In genomic region chr8:86613798-86614197, GRCm38 (mm10) we compare ENCODE assay signal across 40 mouse cellular contexts. TPM values are rescaled to one million over a fixed set of nuclear protein-coding genes. Genes with fewer than 3 reads are reported as not detected.
"Had no signal": no experiment of that assay in that cellular context is flagged by ENCODE, and none has a peak within 500 bp of the region (broad histone marks: within the 10 kb centered on the region; RNA-seq: fewer than 3 reads in every experiment).

No protein-coding gene starts in this region.

- H3K4me2 ChIP-seq: heart, embryonic 11.5 days; heart, embryonic 12.5 days; heart, embryonic 13.5 days; heart, embryonic 15.5 days; hindbrain, embryonic 12.5 days; hindbrain, embryonic 13.5 days; hindbrain, embryonic 14.5 days; hindbrain, embryonic 15.5 days; intestine, embryonic 15.5 days; kidney, embryonic 15.5 days had no signal

- H3K27ac ChIP-seq: heart, embryonic 10.5 days; heart, embryonic 13.5 days; heart, embryonic 15.5 days; hindbrain, embryonic 10.5 days; hindbrain, embryonic 12.5 days; hindbrain, embryonic 13.5 days; hindbrain, embryonic 14.5 days; hindbrain, embryonic 15.5 days; hindbrain, postnatal 0 days; intestine, embryonic 15.5 days; kidney, embryonic 15.5 days; kidney, postnatal 0 days; layer of hippocampus, adult 2 months had no signal

- H3K36me3 ChIP-seq: heart, embryonic 10.5 days; heart, embryonic 12.5 days; heart, embryonic 13.5 days; heart, embryonic 15.5 days; hindbrain, embryonic 10.5 days; hindbrain, embryonic 12.5 days; hindbrain, embryonic 13.5 days; hindbrain, embryonic 15.5 days; intestine, embryonic 15.5 days; kidney, embryonic 15.5 days had no signal

- H3K4me3 ChIP-seq: heart, embryonic 10.5 days; heart, embryonic 12.5 days; heart, embryonic 13.5 days; heart, embryonic 15.5 days; hindbrain, embryonic 10.5 days; hindbrain, embryonic 12.5 days; hindbrain, embryonic 13.5 days; hindbrain, embryonic 15.5 days; intestine, embryonic 15.5 days; kidney, embryonic 15.5 days; layer of hippocampus, adult 2 months had no signal

- H3K4me1 ChIP-seq: heart, embryonic 10.5 days; heart, embryonic 12.5 days; heart, embryonic 13.5 days; heart, embryonic 15.5 days; hindbrain, embryonic 10.5 days; hindbrain, embryonic 12.5 days; hindbrain, embryonic 13.5 days; hindbrain, embryonic 15.5 days; intestine, embryonic 15.5 days; kidney, embryonic 15.5 days had no signal

- DNase-seq: heart, postnatal 10 days; heart, postnatal 14 days; heart, postnatal 36 days; heart, postnatal 4 days; kidney, adult 11 months; kidney, adult 18-20 months; kidney, adult 2 months; kidney, adult 8-10 months; kidney, adult 9 months; kidney, postnatal 10 days; kidney, postnatal 14 days; kidney, postnatal 25 days; kidney, postnatal 36 days; kidney, postnatal 4 days; layer of hippocampus, adult 9-11 months; layer of hippocampus, postnatal 36 days had no signal

- H3K27me3 ChIP-seq: heart, embryonic 12.5 days; heart, embryonic 13.5 days; heart, embryonic 15.5 days; hindbrain, embryonic 12.5 days; hindbrain, embryonic 13.5 days; hindbrain, embryonic 15.5 days; intestine, embryonic 15.5 days; kidney, embryonic 15.5 days had no signal

- ATAC-seq: hindbrain, embryonic 16.5 days; hindbrain, postnatal 0 days; inflammation-experienced regulatory T-cells, adult 6 months; intestine, embryonic 15.5 days; intestine, embryonic 16.5 days; intestine, postnatal 0 days had no signal

- H3K9me3 ChIP-seq: heart, embryonic 10.5 days; heart, embryonic 13.5 days; heart, embryonic 15.5 days; hindbrain, embryonic 10.5 days; hindbrain, embryonic 12.5 days; hindbrain, embryonic 13.5 days; hindbrain, embryonic 15.5 days; intestine, embryonic 15.5 days; kidney, embryonic 15.5 days had no signal

- H3K9ac ChIP-seq: heart, embryonic 12.5 days; heart, embryonic 13.5 days; heart, embryonic 15.5 days; hindbrain, embryonic 12.5 days; hindbrain, embryonic 13.5 days; hindbrain, embryonic 14.5 days; hindbrain, embryonic 15.5 days; intestine, embryonic 15.5 days; kidney, embryonic 15.5 days had no signal

RNA-seq across cellular contexts. Expression of gene Abcc12, which starts 33.3 kb away (rescaled TPM):
- total RNA-seq: heart, postnatal 25 days; heart, postnatal 36 days; hematopoietic stem cell, adult 5-6 weeks had no signal
- polyA plus RNA-seq: heart, embryonic 10.5 days; heart, embryonic 11.5 days; heart, embryonic 12.5 days; heart, embryonic 13.5 days; heart, embryonic 14.5 days; heart, postnatal 0 days; hindbrain, embryonic 11.5 days; inflammation-experienced regulatory T-cells, adult 6 months; intestine, postnatal 0 days had no signal
